Mouse (Mus musculus) intestine, embryonic 14.5 days (tissue): ENCODE measurements around the gene Gm37240. TPM values are rescaled to one million over a fixed set of nuclear protein-coding genes. Genes with fewer than 3 reads are reported as not detected.

Experiments used
- ATAC-seq: fragments of 200-750 bp; cut with Nextera tagmentation; replicated peaks from 2 replicates; pipeline ENCODE4 v1.8.0; 2017; ENCODE audit warnings: low read depth, moderate number of reproducible peaks, moderate TSS enrichment, moderate library complexity; ENCODE audit not compliant: low FRiP score, low TSS enrichment
- DNase-seq: peaks from one replicate; pipeline ENCODE4 v3.0.0-alpha.2; 2018; ENCODE audit warnings: low spot score
- H3K27ac ChIP-seq: fragments of 300-500 bp; sonication (generic); 2 replicates; pipeline ENCODE4 v1.5.1; 2014; ENCODE audit warnings: low read depth, mild to moderate bottlenecking, control low read depth
- H3K27me3 ChIP-seq: fragments of 300-500 bp; sonication (generic); replicated peaks from 2 replicates; pipeline ENCODE4 v1.6.1; 2014; ENCODE audit warnings: low read length, control low read depth; ENCODE audit not compliant: control insufficient read depth, insufficient read depth
- H3K36me3 ChIP-seq: fragments of 300-500 bp; sonication (generic); 2 replicates; pipeline ENCODE4 v1.6.1; 2014; ENCODE audit warnings: low read length, control low read depth; ENCODE audit not compliant: control insufficient read depth, insufficient read depth
- H3K4me1 ChIP-seq: fragments of 300-500 bp; sonication (generic); replicated peaks from 2 replicates; pipeline ENCODE4 v1.6.1; 2014; ENCODE audit warnings: low read length, control low read depth, mixed read lengths; ENCODE audit not compliant: control insufficient read depth, insufficient read depth
- H3K4me2 ChIP-seq: fragments of 300-500 bp; sonication (generic); 2 replicates; pipeline ENCODE4 v1.6.1; 2014; ENCODE audit warnings: low read length
- H3K4me3 ChIP-seq: fragments of 300-500 bp; sonication (generic); 2 replicates; pipeline ENCODE4 v1.5.1; 2014; ENCODE audit warnings: low read depth, low read length, control low read depth, mixed read lengths
- H3K9ac ChIP-seq: fragments of 300-500 bp; sonication (generic); 2 replicates; pipeline ENCODE4 v1.6.1; 2014; ENCODE audit warnings: mild to moderate bottlenecking, low read length
- H3K9me3 ChIP-seq: fragments of 300-500 bp; sonication (generic); 2 replicates; pipeline ENCODE4 v1.6.1; 2016; ENCODE audit warnings: low read length, control low read depth; ENCODE audit not compliant: control insufficient read depth
- WGBS: fragments of 180-500 bp; shearing (Covaris S2); extraction: QIAGEN DNeasy Blood & Tissue Kit; methylation state at CpG from one replicate; pipeline ENCODE4 v1.1.7; 2014; 5-methylcytosine and 5-hydroxymethylcytosine counted together
- polyA plus RNA-seq: library from polyadenylated mRNA; unstranded; fragments of >200 nt; fragmentation: Nextera tagmentation; extraction: Ambion mirVana; gene quantifications from 2 replicates; pipeline ENCODE4 v1.2.1, GENCODE M21; 2014

Gm37240 gene
- polyA plus RNA-seq, 1 experiment from 2014 or later, result 5.3 TPM

- H3K4me3 ChIP-seq, result no peak overlapping the region
- H3K4me1 ChIP-seq, result peaks cover 14% of the 10 kb centered on the region
- no peak overlapping the region for H3K4me2 ChIP-seq
- H3K27me3 ChIP-seq, result no peaks in the 10 kb centered on the region
- no peak for DNase-seq
- ATAC-seq, result no peak
- 71% methylated on average over 6 of the region's 6 CpGs for WGBS
- H3K9ac ChIP-seq, result no peak overlapping the region
- H3K36me3 ChIP-seq, result no peaks in the 10 kb centered on the region
- no peaks in the 10 kb centered on the region for H3K9me3 ChIP-seq
- H3K27ac ChIP-seq, result no peak overlapping the region
Observed at GRCm38 (mm10) chr3:85845341-85845740, 42.0 kb downstream of the Gm37240 start.

- Histone ChIP-seq H3K4me3 (no peak overlapping the region), H3K9ac (no peak overlapping the region), H3K36me3 (no peaks in the 10 kb centered on the region), H3K4me2 (no peak overlapping the region), H3K4me1 (peaks cover 14% of the 10 kb centered on the region), H3K27me3 (no peaks in the 10 kb centered on the region), H3K9me3 (no peaks in the 10 kb centered on the region), H3K27ac (no peak overlapping the region)
- ATAC-seq (no peak), DNase-seq (no peak)
Observed at GRCm38 (mm10) chr3:85842881-85843218, 44.5 kb downstream of the Gm37240 start.

DNA sequence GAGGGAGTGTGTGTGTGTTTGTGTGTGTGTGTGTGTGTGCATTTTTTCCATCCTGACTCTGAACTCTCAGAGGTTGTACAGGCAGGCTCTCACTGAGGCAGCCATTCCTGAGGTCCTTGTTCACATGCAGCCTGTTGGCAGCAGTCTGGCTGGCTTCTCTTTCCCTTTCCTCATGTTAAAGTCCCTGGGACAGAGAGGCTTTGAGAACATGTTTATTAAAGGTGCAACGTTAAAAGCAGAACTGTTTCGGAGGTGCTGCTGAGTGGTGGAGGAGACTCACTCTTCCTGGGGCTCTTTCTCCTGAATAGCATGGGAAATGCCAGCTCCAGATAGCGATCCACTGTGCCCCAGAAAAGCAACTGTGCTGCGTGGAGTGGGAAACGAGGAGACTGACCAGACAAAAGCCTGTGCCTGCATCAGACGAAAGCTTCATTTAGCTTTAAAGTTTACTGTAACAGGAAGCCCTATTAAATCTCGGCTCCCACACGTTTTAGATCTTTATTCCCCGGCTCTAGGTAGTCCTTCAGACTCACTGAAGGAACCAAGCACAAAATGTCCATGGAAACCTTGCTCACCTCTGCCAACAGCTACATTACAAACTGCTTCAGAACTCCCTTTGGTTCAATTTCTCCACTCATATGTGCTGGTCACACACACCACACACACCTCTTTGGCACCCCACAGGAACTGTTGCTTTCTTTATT lies 45.0 kb downstream of the Gm37240 start:
- no peak for DNase-seq
- peak overlapping the region; percentile 51; the same call in 1 of the 2 replicates for H3K27ac ChIP-seq
- H3K4me2 ChIP-seq, result no peak overlapping the region
- no peak overlapping the region for H3K9ac ChIP-seq
- H3K4me1 ChIP-seq, result peaks cover 14% of the 10 kb centered on the region
- H3K9me3 ChIP-seq, result no peaks in the 10 kb centered on the region
- no peaks in the 10 kb centered on the region for H3K36me3 ChIP-seq
- 31% methylated on average over 9 of the region's 9 CpGs for WGBS
- no peak for ATAC-seq
- no peak overlapping the region for H3K4me3 ChIP-seq
- no peaks in the 10 kb centered on the region for H3K27me3 ChIP-seq

DNA sequence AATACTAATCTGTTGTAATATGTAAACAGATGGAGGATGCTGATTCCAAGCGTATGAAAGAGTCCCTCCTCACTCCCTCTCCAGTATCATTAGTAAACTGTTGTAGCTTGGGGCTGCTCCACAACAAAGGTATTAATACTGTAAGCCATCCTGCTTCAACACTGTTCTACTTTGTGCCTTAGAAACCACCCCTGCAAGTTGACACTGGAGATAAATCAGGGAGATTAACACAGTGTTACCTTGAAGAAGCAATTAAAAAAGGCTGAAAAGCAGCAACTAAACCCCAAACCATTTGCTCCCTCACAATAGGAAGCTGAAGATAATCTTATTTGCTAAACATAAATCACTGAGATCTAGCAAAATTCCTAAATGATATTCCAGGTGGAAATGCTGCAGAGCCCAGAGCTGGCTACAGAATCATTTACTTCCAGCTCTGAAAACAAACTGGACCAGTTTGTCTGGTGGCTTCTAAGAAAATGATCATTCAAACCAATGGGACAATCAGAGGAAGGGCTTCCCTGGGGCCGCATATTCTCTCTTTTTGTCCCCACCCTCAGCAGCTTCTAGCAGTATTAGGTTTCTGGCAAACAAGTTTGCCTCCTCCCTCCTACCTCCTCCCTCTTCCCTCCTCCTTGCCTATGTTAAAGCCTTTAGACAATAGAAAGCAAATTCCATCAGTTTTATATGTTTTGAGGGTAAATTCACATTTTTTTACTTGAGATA lies 45.7 kb downstream of the Gm37240 start:
- DNase-seq, result no peak
- H3K4me3 ChIP-seq, result no peak overlapping the region
- H3K9me3 ChIP-seq, result no peaks in the 10 kb centered on the region
- H3K27ac ChIP-seq, result no peak overlapping the region
- H3K27me3 ChIP-seq, result no peaks in the 10 kb centered on the region
- ATAC-seq, result no peak
- no peaks in the 10 kb centered on the region for H3K36me3 ChIP-seq
- 24% methylated on average over 2 of the region's 2 CpGs for WGBS
- no peak overlapping the region for H3K4me2 ChIP-seq
- H3K4me1 ChIP-seq, result peaks cover 14% of the 10 kb centered on the region
- no peak overlapping the region for H3K9ac ChIP-seq

- ATAC-seq, result no peak
- H3K9ac ChIP-seq, result no peak overlapping the region
- no peaks in the 10 kb centered on the region; the same call in 1 of the 2 replicates for H3K4me1 ChIP-seq
- H3K9me3 ChIP-seq, result no peaks in the 10 kb centered on the region
- H3K27ac ChIP-seq, result no peak overlapping the region
- H3K4me2 ChIP-seq, result no peak overlapping the region
- DNase-seq, result no peak
- WGBS, result 70% methylated on average over 1 of the region's 1 CpGs
- no peak overlapping the region for H3K4me3 ChIP-seq
- no peaks in the 10 kb centered on the region for H3K27me3 ChIP-seq
- H3K36me3 ChIP-seq, result no peaks in the 10 kb centered on the region
Observed at GRCm38 (mm10) chr3:85833627-85834026, 53.7 kb downstream of the Gm37240 start.

- no peaks in the 10 kb centered on the region for H3K9me3 ChIP-seq
- H3K36me3 ChIP-seq, result no peaks in the 10 kb centered on the region
- H3K4me2 ChIP-seq, result no peak overlapping the region
- ATAC-seq, result no peak
- H3K27me3 ChIP-seq, result no peaks in the 10 kb centered on the region
- WGBS, result 80% methylated on average over 10 of the region's 10 CpGs
- DNase-seq, result no peak
- no peaks in the 10 kb centered on the region; the same call in 1 of the 2 replicates for H3K4me1 ChIP-seq
- no peak overlapping the region for H3K4me3 ChIP-seq
- no peak overlapping the region for H3K27ac ChIP-seq
- no peak overlapping the region for H3K9ac ChIP-seq
Observed at GRCm38 (mm10) chr3:85832490-85833155, 54.7 kb downstream of the Gm37240 start.

DNA sequence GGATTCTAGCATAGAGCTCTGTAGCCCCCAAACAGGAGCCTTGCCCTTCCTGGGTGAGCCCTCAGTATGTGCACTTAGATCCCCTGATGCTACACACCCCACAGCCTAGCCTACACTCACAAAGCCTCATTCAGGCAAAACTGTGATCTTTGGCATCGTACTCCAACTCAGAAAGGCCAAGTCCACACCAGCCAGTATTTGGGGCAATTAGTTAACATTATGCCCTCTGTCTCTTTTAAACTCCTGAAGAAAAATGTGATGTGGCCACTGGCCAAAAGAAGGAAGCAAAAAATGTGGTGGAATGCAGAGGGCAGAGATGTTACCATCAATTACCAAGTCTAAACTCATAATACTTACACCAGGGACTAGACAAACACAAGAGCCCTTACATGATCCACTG lies 55.5 kb downstream of the Gm37240 start:
- DNase-seq, result no peak

DNA sequence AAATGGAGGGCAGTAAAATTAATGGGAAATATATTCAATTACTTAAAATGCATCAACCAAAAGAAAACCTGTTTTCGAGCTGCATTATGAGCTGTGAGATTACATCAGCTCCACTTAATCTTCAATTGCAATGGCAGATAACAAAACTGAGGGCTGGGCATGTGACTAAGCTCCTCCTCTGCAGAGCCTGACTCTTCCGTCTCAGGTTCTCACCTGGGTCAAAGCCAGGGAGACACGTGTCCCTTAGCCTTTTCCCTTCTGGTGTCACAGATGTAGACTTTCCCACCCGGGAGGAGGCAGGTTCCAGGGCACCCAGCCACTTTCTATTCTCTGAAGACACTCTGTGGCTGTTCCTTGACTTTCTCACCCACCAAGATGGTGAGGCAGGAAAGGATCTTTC lies 58.3 kb downstream of the Gm37240 start:
- no peak overlapping the region for H3K27ac ChIP-seq
- no peaks in the 10 kb centered on the region; the same call in 1 of the 2 replicates for H3K4me1 ChIP-seq
- H3K36me3 ChIP-seq, result no peaks in the 10 kb centered on the region
- no peak for DNase-seq
- H3K4me2 ChIP-seq, result no peak overlapping the region
- H3K4me3 ChIP-seq, result no peak overlapping the region
- 63% methylated on average over 4 of the region's 4 CpGs for WGBS
- no peak for ATAC-seq
- H3K27me3 ChIP-seq, result no peaks in the 10 kb centered on the region
- no peaks in the 10 kb centered on the region for H3K9me3 ChIP-seq
- H3K9ac ChIP-seq, result no peak overlapping the region

More for the DNA sequence above, 55.5 kb downstream of the Gm37240 start:
- H3K4me1 ChIP-seq, result no peaks in the 10 kb centered on the region; the same call in 1 of the 2 replicates
- 65% methylated on average over 1 of the region's 1 CpGs for WGBS
- H3K36me3 ChIP-seq, result no peaks in the 10 kb centered on the region
- no peak overlapping the region for H3K9ac ChIP-seq
- no peak overlapping the region for H3K4me3 ChIP-seq
- no peak for ATAC-seq
- H3K4me2 ChIP-seq, result no peak overlapping the region
- no peaks in the 10 kb centered on the region for H3K9me3 ChIP-seq
- H3K27me3 ChIP-seq, result no peaks in the 10 kb centered on the region
- no peak overlapping the region for H3K27ac ChIP-seq
